Comparison of ENCODE assay signal across 20 mouse cellular contexts in the genomic region with DNA sequence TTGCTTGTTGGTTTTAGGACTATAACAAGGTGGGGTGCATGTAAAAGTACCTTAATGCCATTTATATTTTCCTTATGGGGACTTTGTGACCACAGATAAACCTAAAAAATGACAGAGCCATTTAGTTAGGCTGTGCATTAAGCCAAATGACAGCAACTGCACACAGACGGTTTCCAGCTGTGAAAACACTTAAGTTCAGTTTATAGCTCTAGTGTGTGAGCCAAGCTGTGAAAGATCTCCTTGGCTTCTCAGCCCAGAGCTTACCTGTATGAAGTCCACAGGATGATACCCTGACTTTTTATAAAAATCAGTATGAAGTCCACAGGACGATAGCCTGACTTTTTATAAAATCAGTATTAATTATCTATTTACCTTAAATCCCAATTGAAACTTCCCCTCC.
A peak's percentile ranks its signal among the peaks of the same experiment; 100 is the strongest.
DNase-seq lines count a peak whose midpoint lies in the region; ATAC-seq and TF ChIP-seq lines count a peak whose summit lies in the region.
"Had no signal": no experiment of that assay in that cellular context is flagged by ENCODE, and none has a peak within 500 bp of the region (broad histone marks: within the 10 kb centered on the region; RNA-seq: fewer than 3 reads in every experiment).

No protein-coding gene starts in this region.

- TF ChIP-seq CTCF in lung, embryonic 14.5 days (IDR thresholded peaks at IDR 0.05; ENCODE audit: low read depth), result no peak

- H3K9me3 ChIP-seq in kidney, embryonic 15.5 days (replicated peaks), result no peaks in the 10 kb centered on the region
- no peaks in the 10 kb centered on the region for H3K9me3 ChIP-seq in lung, embryonic 14.5 days (ENCODE audit: low read depth, low read length)
- H3K9me3 ChIP-seq in limb, embryonic 14.5 days (ENCODE audit: control insufficient read depth, low read length), result no peaks in the 10 kb centered on the region
- H3K9me3 ChIP-seq: forebrain, embryonic 12.5 days; heart, embryonic 15.5 days; hindbrain, embryonic 13.5 days had no signal

- DNase-seq in kidney, postnatal 4 days, result no peak
- DNase-seq in lung, embryonic 14.5 days, result peak; percentile 86
- DNase-seq in lung, postnatal 36 days, result no peak
- DNase-seq in limb, embryonic 14.5 days (ENCODE audit: low spot score), result peak; percentile 54
- no peak for DNase-seq in thymus, postnatal 4 days
- DNase-seq: adrenal gland, adult 2 months; adrenal gland, postnatal 36 days; cerebellum, adult 2 months; cerebellum, postnatal 10 days; gastrocnemius, postnatal 14 days; heart, adult 2 months; heart, postnatal 14 days had no signal

- no peak for TF ChIP-seq POLR2A in limb, embryonic 14.5 days (IDR thresholded peaks at IDR 0.05; ENCODE audit: borderline replicate concordance, extremely low read depth, insufficient read depth, insufficient read length)

- H3K27me3 ChIP-seq in kidney, embryonic 15.5 days, result no peaks in the 10 kb centered on the region
- H3K27me3 ChIP-seq in lung, embryonic 14.5 days (ENCODE audit: insufficient read depth, low read length), result no peaks in the 10 kb centered on the region
- H3K27me3 ChIP-seq in limb, embryonic 14.5 days (ENCODE audit: control insufficient read depth, insufficient read depth, low read length), result no peaks in the 10 kb centered on the region
- H3K27me3 ChIP-seq: embryonic facial prominence, embryonic 13.5 days; forebrain, embryonic 12.5 days; heart, embryonic 15.5 days; hindbrain, embryonic 13.5 days had no signal

- H3K9ac ChIP-seq in kidney, embryonic 15.5 days, result no peak overlapping the region
- no peak overlapping the region for H3K9ac ChIP-seq in lung, embryonic 14.5 days
- H3K9ac ChIP-seq in limb, embryonic 14.5 days (ENCODE audit: low read depth, low read length, severe bottlenecking), result no peak overlapping the region
- H3K9ac ChIP-seq: embryonic facial prominence, embryonic 13.5 days; forebrain, embryonic 12.5 days; heart, embryonic 15.5 days; hindbrain, embryonic 13.5 days had no signal

- H3K36me3 ChIP-seq in kidney, embryonic 15.5 days, result no peaks in the 10 kb centered on the region
- H3K36me3 ChIP-seq in lung, embryonic 14.5 days (ENCODE audit: insufficient read depth), result no peaks in the 10 kb centered on the region
- no peaks in the 10 kb centered on the region for H3K36me3 ChIP-seq in limb, embryonic 14.5 days (ENCODE audit: control insufficient read depth, insufficient read depth, low read length)
- H3K36me3 ChIP-seq: embryonic facial prominence, embryonic 13.5 days; forebrain, embryonic 12.5 days; heart, embryonic 15.5 days; hindbrain, embryonic 13.5 days had no signal

- 0 out of 2 replicates have a peak, but pooled peaks have one; percentile 52 for ATAC-seq in kidney, embryonic 15.5 days (replicated peaks; ENCODE audit: low FRiP score)
- peak; percentile 74; the same call in 1 of the 2 replicates for ATAC-seq in lung, embryonic 14.5 days (ENCODE audit: insufficient read depth)
- ATAC-seq in limb, embryonic 14.5 days (ENCODE audit: low FRiP score, low read depth), result peak; percentile 76
- ATAC-seq: forebrain, embryonic 16.5 days; hindbrain, postnatal 0 days had no signal

- WGBS in kidney, embryonic 15.5 days, result 32% methylated on average over 2 of the region's 2 CpGs
- WGBS in lung, embryonic 14.5 days, result 33% methylated on average over 2 of the region's 2 CpGs
- whole genome bisulfite sequencing in limb, embryonic 14.5 days, result 26% methylated on average over 2 of the region's 2 CpGs

- H3K4me2 ChIP-seq in kidney, embryonic 15.5 days, result no peak overlapping the region
- H3K4me2 ChIP-seq in lung, embryonic 14.5 days, result no peak overlapping the region
- no peak overlapping the region for H3K4me2 ChIP-seq in limb, embryonic 14.5 days (replicated peaks; ENCODE audit: low read depth, low read length, severe bottlenecking)
- H3K4me2 ChIP-seq: embryonic facial prominence, embryonic 13.5 days; forebrain, embryonic 12.5 days; heart, embryonic 11.5 days; heart, embryonic 15.5 days; hindbrain, embryonic 13.5 days had no signal

- no peak overlapping the region for H3K4me3 ChIP-seq in kidney, embryonic 15.5 days (replicated peaks)
- H3K4me3 ChIP-seq in lung, embryonic 14.5 days (ENCODE audit: low read depth, low read length), result no peak overlapping the region
- no peak overlapping the region for H3K4me3 ChIP-seq in limb, embryonic 14.5 days (replicated peaks; ENCODE audit: low read length)
- H3K4me3 ChIP-seq: embryonic facial prominence, embryonic 13.5 days; forebrain, embryonic 12.5 days; heart, adult 2 months; heart, embryonic 15.5 days; hindbrain, embryonic 13.5 days had no signal

- H3K4me1 ChIP-seq in kidney, embryonic 15.5 days, result no peaks in the 10 kb centered on the region
- no peaks in the 10 kb centered on the region for H3K4me1 ChIP-seq in lung, embryonic 14.5 days (ENCODE audit: insufficient read depth)
- H3K4me1 ChIP-seq in limb, embryonic 14.5 days (ENCODE audit: control insufficient read depth, insufficient read depth, low read length), result peaks cover 14% of the 10 kb centered on the region
- H3K4me1 ChIP-seq: embryonic facial prominence, embryonic 13.5 days; forebrain, embryonic 12.5 days; heart, embryonic 15.5 days; hindbrain, embryonic 13.5 days had no signal

- no peak overlapping the region for H3K27ac ChIP-seq in kidney, embryonic 15.5 days
- no peak overlapping the region for H3K27ac ChIP-seq in lung, embryonic 14.5 days (ENCODE audit: low read depth)
- H3K27ac ChIP-seq in limb, embryonic 14.5 days (replicated peaks; ENCODE audit: low read depth, low read length), result no peak overlapping the region
- H3K27ac ChIP-seq: embryonic facial prominence, embryonic 13.5 days; forebrain, embryonic 12.5 days; heart, adult 2 months; heart, embryonic 15.5 days; hindbrain, embryonic 13.5 days; hindbrain, postnatal 0 days had no signal

Comparison
In these comparisons a context has a peak if more than half of its experiments do, and no peak if none do; other contexts are left out.
1. DNase-seq: peak in lung, embryonic 14.5 days (single experiment) and limb, embryonic 14.5 days (single experiment); none in kidney, postnatal 4 days (0 of 2), lung, postnatal 36 days (single experiment) and thymus, postnatal 4 days (single experiment).
2. Peak in every context shown above with its lines, with median percentiles within 50 percentile points of each other: ATAC-seq.